Mouse (Mus musculus): ENCODE results near the gene Sytl3. TPM values are rescaled to one million over a fixed set of nuclear protein-coding genes. Genes with fewer than 3 reads are reported as not detected.

Sytl3 gene
- polyA plus RNA-seq, 1 experiment = 0.45 TPM

DNA sequence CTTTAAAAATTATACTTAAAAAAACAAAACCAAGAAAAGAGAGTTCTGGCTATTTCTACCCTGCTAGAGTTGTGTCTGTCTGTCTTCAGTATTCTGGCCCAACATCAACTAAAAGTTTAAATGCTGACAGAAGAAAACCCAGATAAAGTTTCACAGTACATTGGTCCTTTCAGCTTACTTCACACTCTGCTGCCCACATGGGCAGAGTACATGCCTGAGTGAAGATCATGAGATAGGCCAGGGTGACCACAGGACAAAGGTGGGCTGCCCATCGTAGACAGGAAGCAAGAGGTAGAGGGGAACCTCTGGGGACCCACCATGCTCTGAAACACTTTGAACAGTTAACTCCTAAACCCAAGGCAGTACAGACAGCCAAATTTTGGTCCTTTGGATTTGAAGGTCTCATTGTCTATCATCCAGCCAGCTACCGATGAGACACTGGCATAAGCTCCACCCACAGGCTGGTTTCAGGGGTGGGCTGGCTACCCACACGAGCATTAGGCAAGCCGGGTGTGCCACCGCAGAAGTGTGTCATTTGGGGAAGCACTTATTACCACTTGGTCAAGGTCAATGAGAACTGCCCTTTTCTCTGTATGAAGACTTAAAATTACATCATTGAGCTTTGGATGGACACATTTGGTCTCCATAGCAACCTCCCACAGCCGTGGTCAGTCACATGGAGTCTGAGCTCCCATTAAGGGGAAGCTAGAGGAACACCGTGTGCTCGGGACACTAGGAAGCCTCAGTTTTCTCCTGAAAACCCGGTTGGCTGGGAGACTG is 87.7 kb downstream of the Sytl3 start:
- Histone ChIP-seq H3K9ac (ENCODE audit: low read depth, poor library complexity, severe bottlenecking) (no peak overlapping the region), H3K27me3 (ENCODE audit: control insufficient read depth, insufficient read depth, low read length, poor library complexity, severe bottlenecking) (no peaks in the 10 kb centered on the region), H3K4me1 (ENCODE audit: control insufficient read depth, insufficient read depth, low read length) (no peaks in the 10 kb centered on the region), H3K4me3 (ENCODE audit: low read depth, low read length) (no peak overlapping the region), H3K9me3 (replicated peaks; ENCODE audit: control insufficient read depth, insufficient read depth, low read length, poor library complexity, severe bottlenecking) (peaks cover 89% of the 10 kb centered on the region), H3K36me3 (ENCODE audit: control insufficient read depth, insufficient read depth, low read length, poor library complexity, severe bottlenecking) (peaks cover 90% of the 10 kb centered on the region), H3K27ac (ENCODE audit: insufficient read depth, low read length) (no peak overlapping the region)
- TF ChIP-seq POLR2A (IDR thresholded peaks at IDR 0.05; ENCODE audit: insufficient read depth, low read length) = no peak
- TF ChIP-seq EP300 (IDR thresholded peaks at IDR 0.05; ENCODE audit: insufficient read depth, low read depth, low read length) = no peak
- no peak for TF ChIP-seq CTCF (IDR thresholded peaks at IDR 0.05; ENCODE audit: low read depth, low read length)

DNA sequence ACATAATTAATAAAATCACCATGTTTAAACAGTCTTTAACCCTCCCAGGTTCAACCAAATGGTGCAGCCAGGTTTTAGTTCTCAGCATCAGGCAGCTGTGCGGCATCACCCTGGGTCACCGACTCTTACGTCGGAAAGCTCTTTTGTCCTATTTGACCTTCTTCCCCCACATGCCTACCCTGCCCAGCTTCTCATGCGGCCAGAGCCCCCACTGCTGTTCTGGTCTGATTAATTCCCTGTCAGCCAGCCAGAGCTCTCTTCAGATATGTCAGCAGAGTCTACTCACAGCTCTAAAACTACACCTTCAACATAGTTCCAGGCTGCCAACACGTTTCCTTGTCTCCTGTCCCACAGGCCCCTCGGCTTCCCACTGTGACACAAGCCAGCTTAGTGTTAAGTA is 88.6 kb downstream of the Sytl3 start:
- H3K4me1 ChIP-seq (ENCODE audit: control insufficient read depth, insufficient read depth, low read length) = no peaks in the 10 kb centered on the region
- TF ChIP-seq POLR2A (IDR thresholded peaks at IDR 0.05; ENCODE audit: insufficient read depth, low read length) (no peak), EP300 (IDR thresholded peaks at IDR 0.05; ENCODE audit: insufficient read depth, low read depth, low read length) (no peak), CTCF (IDR thresholded peaks at IDR 0.05; ENCODE audit: low read depth, low read length) (no peak)
- peaks cover 90% of the 10 kb centered on the region for H3K36me3 ChIP-seq (ENCODE audit: control insufficient read depth, insufficient read depth, low read length, poor library complexity, severe bottlenecking)

DNA sequence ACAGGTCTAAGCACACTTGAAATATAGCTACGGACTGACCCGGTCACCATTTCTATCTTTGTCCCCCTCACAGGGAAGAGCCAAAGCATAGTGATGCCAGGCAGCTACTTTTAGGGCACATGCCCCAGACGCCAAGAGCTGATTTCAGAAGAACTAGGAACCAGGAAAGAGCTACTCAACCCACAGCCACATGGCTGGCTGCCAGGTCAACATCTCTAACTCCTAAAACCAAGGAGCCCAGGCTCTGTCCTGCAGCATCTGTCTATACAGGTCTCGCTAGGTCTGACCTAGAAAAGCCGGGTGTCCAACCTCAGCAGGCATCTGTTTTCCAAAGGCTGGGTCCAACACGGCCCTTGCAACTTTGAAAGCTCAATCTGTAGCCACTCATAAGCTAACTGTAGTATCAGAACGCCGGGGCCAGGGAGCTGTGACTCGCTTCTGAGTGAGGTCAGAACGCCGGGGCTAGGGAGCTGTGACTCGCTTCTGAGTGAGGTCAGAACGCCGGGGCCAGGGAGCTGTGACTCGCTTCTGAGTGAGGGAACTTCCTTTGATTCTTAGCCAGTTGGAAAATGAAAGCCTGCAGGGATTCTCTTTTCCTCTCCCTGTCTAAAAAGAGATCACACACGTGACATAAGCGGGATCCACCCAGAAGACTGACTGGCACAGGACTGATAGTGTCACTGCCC is 90.0 kb downstream of the Sytl3 start:
- no peak overlapping the region for H3K4me3 ChIP-seq (ENCODE audit: low read depth, low read length)
- no peak overlapping the region for H3K27ac ChIP-seq (ENCODE audit: insufficient read depth, low read length)
- H3K4me1 ChIP-seq (ENCODE audit: control insufficient read depth, insufficient read depth, low read length) = no peaks in the 10 kb centered on the region
- no peaks in the 10 kb centered on the region for H3K27me3 ChIP-seq (ENCODE audit: control insufficient read depth, insufficient read depth, low read length, poor library complexity, severe bottlenecking)
- peaks cover 87% of the 10 kb centered on the region for H3K36me3 ChIP-seq (ENCODE audit: control insufficient read depth, insufficient read depth, low read length, poor library complexity, severe bottlenecking)
- TF ChIP-seq EP300 (IDR thresholded peaks at IDR 0.05; ENCODE audit: insufficient read depth, low read depth, low read length) = no peak
- no peak for TF ChIP-seq CTCF (IDR thresholded peaks at IDR 0.05; ENCODE audit: low read depth, low read length)
- no peak for TF ChIP-seq POLR2A (IDR thresholded peaks at IDR 0.05; ENCODE audit: insufficient read depth, low read length)
- H3K9me3 ChIP-seq (replicated peaks; ENCODE audit: control insufficient read depth, insufficient read depth, low read length, poor library complexity, severe bottlenecking) = peaks cover 67% of the 10 kb centered on the region
- no peak overlapping the region for H3K9ac ChIP-seq (ENCODE audit: low read depth, poor library complexity, severe bottlenecking)

More for the DNA sequence above, 88.6 kb downstream of the Sytl3 start:
- H3K27me3 ChIP-seq (ENCODE audit: control insufficient read depth, insufficient read depth, low read length, poor library complexity, severe bottlenecking) = no peaks in the 10 kb centered on the region
- no peak overlapping the region for H3K4me3 ChIP-seq (ENCODE audit: low read depth, low read length)
- H3K9ac ChIP-seq (ENCODE audit: low read depth, poor library complexity, severe bottlenecking) = no peak overlapping the region
- no peak overlapping the region for H3K27ac ChIP-seq (ENCODE audit: insufficient read depth, low read length)
- H3K9me3 ChIP-seq (replicated peaks; ENCODE audit: control insufficient read depth, insufficient read depth, low read length, poor library complexity, severe bottlenecking) = peaks cover 81% of the 10 kb centered on the region

GRCm38 (mm10) chr17:6751221-6751859 is 92.4 kb downstream of the Sytl3 start:
- H3K27me3 ChIP-seq (ENCODE audit: control insufficient read depth, insufficient read depth, low read length, poor library complexity, severe bottlenecking) = no peaks in the 10 kb centered on the region
- no peak for TF ChIP-seq POLR2A (IDR thresholded peaks at IDR 0.05; ENCODE audit: insufficient read depth, low read length)
- TF ChIP-seq EP300 (IDR thresholded peaks at IDR 0.05; ENCODE audit: insufficient read depth, low read depth, low read length) = 0 out of 2 replicates have a peak, but pooled peaks have one; percentile 18
- H3K4me3 ChIP-seq (ENCODE audit: low read depth, low read length) = no peak overlapping the region
- H3K9me3 ChIP-seq (replicated peaks; ENCODE audit: control insufficient read depth, insufficient read depth, low read length, poor library complexity, severe bottlenecking) = peaks cover 43% of the 10 kb centered on the region
- no peak overlapping the region for H3K9ac ChIP-seq (ENCODE audit: low read depth, poor library complexity, severe bottlenecking)
- peaks cover 72% of the 10 kb centered on the region for H3K36me3 ChIP-seq (ENCODE audit: control insufficient read depth, insufficient read depth, low read length, poor library complexity, severe bottlenecking)
- no peaks in the 10 kb centered on the region for H3K4me1 ChIP-seq (ENCODE audit: control insufficient read depth, insufficient read depth, low read length)
- peak overlapping the region; percentile 85 for H3K27ac ChIP-seq (ENCODE audit: insufficient read depth, low read length)

GRCm38 (mm10) chr17:6752375-6752774 is 93.5 kb downstream of the Sytl3 start:
- Histone ChIP-seq H3K27ac (ENCODE audit: insufficient read depth, low read length) (peak overlapping the region; percentile 85; the same call in 1 of the 2 replicates), H3K9ac (ENCODE audit: low read depth, poor library complexity, severe bottlenecking) (no peak overlapping the region), H3K4me3 (ENCODE audit: low read depth, low read length) (no peak overlapping the region), H3K4me1 (ENCODE audit: control insufficient read depth, insufficient read depth, low read length) (no peaks in the 10 kb centered on the region), H3K36me3 (ENCODE audit: control insufficient read depth, insufficient read depth, low read length, poor library complexity, severe bottlenecking) (peaks cover 66% of the 10 kb centered on the region), H3K9me3 (replicated peaks; ENCODE audit: control insufficient read depth, insufficient read depth, low read length, poor library complexity, severe bottlenecking) (peaks cover 33% of the 10 kb centered on the region), H3K27me3 (ENCODE audit: control insufficient read depth, insufficient read depth, low read length, poor library complexity, severe bottlenecking) (no peaks in the 10 kb centered on the region)
- TF ChIP-seq POLR2A (IDR thresholded peaks at IDR 0.05; ENCODE audit: insufficient read depth, low read length) (no peak), CTCF (IDR thresholded peaks at IDR 0.05; ENCODE audit: low read depth, low read length) (no peak), EP300 (IDR thresholded peaks at IDR 0.05; ENCODE audit: insufficient read depth, low read depth, low read length) (no peak)

Measured in ES-Bruce4 (cell line).